Mouse (Mus musculus) embryo, embryonic 9.5 days (tissue): ENCODE data around the gene Dennd5a.
A peak's percentile ranks its signal among the peaks of the same experiment; 100 is the strongest.
"Not testable (repeated sequence)": the region's sequence is repeated elsewhere in the genome, so short reads cannot be mapped to it uniquely, and the experiment has no call there.

Experiments
- DNase-seq: peaks from one replicate; pipeline ENCODE4 v3.0.0-alpha.2; 2017; ENCODE audit errors: extremely low spot score

Dennd5a gene

DNA sequence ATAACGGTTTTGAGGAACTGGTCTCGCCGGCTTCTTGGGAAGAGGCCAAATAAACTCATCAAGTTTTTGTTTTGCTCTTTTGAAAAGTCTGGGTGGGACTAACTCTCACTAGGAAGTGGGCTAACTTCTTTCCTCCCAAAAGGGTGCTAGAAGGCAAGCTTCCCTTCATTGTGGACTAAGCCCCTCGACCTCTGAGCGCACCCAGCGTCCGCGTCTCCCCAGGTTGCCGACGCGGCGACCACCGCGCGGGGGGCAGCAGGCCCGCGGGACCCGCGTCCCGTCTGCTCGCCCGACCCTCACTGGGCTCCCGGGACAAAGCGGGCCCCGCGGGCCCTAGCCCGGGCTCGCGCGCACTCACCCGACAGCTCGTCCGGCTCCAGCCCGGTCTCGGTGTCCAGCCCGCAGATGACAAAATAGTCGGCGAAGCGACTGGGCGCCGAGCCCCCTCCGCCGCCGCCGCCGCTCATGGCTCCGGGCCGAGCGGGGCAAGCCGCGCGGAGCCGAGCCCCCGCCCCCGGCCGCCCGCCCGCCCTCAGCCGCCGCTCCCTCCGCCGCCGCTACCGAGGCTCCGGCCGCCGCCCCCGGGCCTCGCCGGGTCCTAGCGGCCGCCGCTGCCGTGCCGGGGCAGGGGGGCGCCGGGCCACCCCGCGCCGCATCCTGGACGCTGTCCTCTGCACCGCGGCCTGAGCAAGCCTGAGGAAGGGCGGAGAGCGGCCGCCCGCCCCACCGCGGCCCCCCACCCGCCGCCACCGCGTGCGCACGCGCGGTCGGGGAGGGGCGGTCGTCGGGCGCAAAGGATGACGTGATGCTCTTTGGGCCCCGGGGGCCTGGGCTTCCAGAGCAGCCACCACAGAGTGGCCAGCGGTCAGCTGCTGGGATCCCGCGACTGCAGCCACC, at the start of gene Dennd5a:
Gene Dennd5a (minus strand): TSS at position 755 of the 897 bp plus-strand sequence.
- peak; percentile 87 for DNase-seq

DNA sequence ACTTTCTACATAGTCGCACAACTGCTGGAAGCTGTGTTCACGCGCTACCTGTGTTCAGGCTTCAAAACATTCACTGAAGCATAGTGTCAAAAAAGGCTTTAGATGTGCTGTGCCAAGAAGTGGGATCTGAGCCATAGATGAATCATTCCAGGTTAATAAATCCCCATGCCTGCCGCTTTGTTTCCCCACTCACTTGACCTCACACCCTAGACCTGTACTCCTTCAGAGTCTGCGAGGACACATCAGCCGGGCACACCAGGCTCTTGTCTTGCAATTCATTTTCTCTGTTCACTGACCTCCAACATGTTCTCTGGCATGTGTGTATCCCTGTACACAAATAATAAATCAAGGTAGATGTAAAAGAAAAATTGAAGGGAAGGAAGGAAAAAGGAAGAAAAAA, 48.8 kb upstream of the Dennd5a start:
- DNase-seq = no peak

DNA sequence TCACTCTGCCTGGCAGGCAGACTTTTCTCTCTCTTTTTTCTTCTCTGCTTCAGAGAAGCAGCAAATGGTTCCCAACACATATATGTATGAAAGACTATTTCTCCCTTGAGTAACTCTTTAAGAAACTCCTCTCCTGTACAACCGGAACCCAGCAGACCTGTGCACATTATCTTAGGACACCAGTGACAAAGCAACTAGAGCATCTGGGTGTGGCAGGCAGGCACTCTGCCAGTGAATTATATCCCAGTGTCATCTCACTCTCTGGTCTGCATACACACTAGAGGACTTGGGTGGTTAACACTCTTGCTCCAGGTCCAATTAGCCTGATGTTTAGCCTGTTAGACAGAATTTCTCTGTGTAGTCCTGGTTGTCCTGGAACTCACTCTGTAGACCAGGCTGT, 48.2 kb upstream of the Dennd5a start:
- no peak for DNase-seq

DNA sequence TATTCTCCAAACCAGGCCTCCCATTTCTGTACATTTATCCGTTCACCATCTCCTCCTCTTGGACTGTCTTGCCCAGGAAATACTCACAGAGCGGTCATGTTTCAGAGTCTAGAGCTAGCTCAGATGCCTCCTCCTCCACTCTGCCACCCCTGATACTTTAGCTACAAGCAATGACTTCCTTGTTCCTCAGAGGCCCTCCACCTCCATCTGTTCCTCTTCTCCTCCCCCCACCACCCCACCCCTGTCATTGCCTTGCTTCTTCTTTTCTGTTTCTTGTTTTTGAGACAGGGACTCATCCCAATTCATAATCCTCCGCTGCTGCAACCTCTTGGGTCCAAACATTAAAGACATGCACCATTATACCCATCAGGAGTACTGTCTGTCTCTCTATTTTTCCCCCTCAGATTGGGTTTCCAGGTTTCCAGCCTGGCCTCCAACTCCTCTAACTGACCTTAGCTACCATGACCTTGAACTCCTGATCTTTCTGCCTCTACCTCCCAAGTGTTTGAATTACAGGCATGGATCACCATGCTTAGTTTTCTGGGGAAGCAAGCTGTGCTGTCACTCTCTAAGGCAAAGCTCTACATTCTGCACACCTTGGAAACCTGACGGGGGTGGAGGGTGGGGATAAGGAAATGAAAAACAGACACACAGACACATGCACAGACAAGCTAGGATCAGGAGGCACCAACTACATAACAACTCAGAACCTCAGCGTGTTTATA, 46.4 kb upstream of the Dennd5a start:
- no peak for DNase-seq

DNA sequence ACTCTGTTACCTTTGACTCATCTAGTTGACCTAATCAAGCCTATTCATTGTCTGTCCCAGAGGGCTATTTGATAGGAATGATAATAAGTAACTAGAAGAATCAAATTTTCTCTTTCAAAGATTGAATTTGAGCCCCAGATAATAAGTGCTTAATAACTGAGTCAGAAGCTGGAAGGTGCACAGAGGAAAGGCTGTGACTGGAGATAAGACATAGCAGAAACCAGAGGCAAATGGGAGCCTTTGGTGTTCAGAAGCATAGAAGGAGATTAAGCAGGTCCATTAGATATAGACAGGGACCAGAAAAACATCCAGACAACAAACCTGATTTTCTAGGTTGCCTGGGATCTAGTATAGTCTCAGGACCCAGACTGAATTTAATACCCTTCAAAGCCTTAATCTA, 45.7 kb upstream of the Dennd5a start:
- no peak for DNase-seq

DNA sequence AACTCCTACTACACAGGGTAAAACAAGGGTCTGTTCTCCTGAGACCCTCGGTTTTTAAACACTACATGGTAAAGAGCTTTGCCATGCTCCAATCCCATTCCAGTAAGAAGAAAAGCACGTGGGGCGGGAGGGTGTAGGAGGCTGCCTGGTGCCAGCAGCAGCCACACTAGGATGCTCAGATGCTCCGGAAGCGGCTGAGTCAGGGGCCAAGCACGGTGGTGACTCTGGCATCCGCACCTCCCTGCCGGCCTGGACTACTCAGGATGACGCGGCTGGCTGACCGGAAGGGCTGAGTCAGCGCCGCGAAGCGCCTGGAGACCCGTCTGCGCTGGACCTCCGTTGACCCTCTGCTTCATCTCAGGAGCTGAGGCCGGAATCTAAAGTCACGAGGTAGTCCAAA, 42.7 kb upstream of the Dennd5a start:
- DNase-seq = peak; percentile 61

DNA sequence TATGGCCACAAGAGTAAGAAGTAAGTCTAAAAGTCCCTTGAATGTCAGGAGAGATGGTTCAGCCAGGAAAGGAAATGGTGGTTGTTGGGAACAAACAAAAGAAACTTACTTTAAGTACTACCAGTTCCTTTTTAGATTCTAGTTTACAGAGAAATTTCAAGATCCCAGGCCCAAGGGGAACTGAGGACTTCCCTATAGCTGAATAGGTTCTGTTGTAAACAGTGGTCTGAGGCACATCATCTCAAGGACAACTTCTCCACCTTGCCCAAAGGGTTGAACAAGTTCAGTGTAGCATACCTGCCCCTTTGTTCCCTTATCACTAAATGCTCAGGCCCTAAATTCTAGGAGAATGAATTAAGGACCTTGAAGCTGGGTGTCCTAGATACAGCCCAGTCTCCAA, 41.8 kb upstream of the Dennd5a start:
- no peak for DNase-seq

DNA sequence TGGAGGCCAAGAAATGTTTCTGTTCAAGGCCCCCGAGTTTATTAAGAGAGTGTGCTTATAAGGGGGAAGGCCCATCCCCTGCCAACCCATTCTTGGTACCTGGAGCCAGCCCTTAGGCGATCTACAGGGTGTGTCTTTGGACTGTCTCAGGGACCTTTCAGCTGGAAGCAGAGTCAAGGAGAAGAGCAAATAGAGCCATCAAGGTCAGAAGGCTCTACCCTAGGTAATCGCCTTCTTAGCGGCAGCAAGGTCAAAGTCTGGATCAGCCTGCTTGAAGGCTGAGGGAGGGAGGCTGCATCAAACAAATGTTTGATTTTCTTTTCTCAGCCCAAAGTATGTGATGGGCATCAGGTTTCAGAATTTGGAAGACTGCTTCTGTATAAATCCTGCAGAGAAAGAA, 38.1 kb upstream of the Dennd5a start:
- no peak for DNase-seq

DNA sequence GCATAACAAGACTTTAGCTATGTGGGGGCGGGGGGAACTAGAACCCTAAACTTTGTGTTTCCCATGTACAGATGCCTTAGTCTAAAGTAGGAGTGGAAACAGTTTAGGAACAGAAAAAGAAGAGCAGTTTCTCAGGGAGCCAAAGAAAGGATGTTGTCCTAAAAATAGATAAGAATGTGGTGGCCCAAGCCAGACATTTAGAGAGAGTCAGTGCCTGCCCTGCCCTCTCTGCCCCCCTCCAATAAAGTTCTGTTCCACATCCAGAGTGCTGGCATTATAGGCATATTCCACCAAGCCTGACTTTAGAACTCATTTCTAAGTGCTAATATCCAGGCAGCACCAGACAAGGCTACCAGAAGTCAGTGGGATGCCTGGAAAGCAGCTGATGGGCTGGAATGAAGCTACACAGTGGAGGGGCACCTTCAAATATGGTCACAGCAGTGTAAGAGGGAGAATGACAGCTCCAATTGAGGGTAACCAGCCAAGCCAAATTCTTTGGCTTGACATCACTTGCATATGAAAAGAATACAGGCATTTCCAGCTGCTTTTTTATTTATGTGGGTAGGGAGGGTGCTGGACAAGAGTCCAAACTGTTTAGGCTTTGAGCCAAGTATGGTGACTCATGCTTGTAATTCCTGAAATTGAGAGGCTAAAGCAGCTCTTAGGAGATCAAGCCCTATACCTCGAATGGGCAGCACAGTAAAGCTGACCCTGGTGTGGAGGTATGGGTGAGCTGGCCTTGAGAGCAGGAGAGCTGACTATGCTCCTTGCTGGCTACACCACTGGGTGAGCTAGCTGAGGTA, 33.1 kb upstream of the Dennd5a start:
- DNase-seq = no peak

DNA sequence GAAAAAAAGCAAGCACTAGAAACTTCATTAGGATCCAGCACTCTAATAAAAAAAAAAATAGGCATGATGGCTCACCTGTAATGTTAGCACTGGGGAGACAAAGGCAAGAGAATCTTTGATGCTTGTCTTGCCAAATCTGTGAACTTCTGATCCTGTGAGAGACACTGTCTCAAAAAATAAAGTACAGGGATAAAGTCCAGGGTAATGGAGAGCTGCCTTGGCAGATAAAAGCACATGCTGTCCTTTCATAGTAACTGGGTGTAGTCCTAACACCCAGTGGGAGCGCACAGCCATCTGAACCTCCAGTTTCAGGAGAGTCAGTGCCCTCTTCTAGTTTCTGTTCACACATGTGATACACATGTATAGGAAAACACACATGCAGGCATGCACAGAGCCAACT, 31.0 kb upstream of the Dennd5a start:
- no peak for DNase-seq

DNA sequence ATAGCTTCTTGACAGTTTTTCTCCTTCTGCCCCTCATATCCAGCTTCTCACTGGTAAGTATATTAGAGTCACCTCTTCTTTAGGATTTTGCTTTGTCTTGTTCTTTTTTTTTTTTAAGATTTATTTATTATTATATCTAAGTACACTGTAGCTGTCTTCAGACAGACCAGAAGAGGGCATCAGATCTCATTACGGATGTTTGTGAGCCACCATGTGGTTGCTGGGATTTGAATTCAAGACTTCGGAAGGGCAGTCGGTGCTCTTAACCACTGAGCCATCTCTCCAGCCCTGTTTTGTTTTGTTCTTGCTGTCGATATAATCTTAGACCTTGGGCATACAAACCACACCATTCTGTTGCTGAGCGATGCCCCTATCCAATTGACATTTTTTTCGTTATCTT, 26.5 kb upstream of the Dennd5a start, which contains the start of gene Tmem41b:
Gene Tmem41b (minus strand): TSS at position 155 of the 400 bp plus-strand sequence.
- not testable (repeated sequence) for DNase-seq

DNA sequence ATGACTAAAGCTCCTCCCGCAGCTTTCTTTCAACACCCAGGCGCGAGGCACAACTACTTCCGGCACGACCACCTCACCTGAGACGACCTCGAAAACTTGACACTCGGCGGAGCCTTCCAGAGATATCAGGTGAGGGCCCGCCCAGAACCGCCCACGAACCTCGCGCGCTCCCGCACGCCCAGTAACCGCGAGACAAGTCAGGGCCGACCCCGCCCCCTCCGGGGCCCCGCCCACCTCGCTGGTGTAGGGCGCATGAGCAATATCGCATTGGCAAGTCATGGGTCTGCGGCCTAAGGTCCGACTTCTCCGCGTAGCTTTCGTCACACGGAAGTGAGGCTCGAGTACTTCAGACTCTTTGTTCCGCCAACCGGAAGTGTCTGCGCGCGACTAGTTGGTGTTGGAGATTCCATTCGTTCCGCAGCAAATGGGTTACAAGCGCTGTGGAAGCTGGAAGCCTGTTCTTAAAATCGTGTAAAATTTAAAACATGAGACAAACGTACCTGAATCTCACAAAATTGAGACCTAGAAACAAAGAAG, 25.9 kb upstream of the Dennd5a start:
- DNase-seq = peak; percentile 100

DNA sequence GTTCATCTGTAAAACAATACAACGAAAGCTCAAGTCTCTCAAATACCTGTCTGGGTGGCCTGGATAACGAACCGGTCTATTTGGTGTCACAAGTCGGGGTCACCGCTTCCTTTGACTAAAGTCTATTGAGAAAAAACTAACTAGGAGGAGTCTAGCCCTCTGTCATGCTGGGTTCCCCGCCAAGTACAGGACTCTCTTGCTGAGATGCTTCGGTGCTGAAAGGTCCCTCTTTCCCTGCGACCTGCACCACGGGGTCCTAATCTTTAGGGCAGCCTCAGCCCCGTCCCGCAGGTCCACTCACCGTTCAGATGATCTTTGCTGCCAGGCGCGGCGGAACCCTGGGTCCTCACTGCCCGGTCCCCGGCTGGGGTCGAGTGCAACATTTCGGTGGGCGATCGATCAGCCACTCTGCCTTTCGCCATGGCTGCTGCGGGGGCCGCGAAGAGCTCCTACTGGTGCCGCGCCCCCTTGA, 25.4 kb upstream of the Dennd5a start:
- no peak for DNase-seq

DNA sequence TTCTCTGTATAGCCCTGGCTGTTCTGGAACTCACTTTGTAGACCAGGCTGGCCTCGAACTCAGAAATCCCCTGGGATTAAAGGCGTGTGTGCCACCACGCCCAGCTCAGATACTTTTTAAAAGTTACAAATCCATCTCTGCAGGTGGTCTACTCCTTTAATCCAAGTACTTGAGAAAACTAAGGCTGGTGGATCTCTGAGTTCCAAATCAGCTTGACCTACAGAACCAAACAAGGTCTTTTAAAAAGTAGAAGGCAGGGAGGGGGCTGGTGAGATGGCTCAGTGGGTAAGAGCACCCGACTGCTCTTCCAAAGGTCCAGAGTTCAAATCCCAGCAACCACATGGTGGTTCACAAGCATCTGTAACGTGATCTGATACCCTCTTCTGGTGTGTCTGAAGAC, 24.3 kb upstream of the Dennd5a start:
- not testable (repeated sequence) for DNase-seq

DNA sequence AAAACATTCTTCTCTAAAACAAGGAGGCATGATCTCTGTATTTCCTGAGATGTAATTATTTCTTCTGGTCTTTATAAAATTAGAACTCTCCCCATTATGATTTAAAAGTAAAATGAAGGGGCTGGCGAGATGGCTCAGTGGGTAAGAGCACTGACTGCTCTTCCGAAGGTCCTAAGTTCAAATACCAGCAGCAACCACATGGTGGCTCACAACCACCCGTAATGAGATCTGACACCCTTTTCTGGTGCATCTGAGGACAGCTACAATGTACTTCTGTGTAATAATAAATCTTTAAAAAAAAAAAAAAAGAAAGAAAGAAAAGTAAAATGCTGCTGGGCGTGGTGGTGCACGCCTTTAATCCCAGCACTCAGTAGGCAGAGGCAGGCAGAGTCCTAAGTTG, 16.9 kb upstream of the Dennd5a start:
- DNase-seq = not testable (repeated sequence)

DNA sequence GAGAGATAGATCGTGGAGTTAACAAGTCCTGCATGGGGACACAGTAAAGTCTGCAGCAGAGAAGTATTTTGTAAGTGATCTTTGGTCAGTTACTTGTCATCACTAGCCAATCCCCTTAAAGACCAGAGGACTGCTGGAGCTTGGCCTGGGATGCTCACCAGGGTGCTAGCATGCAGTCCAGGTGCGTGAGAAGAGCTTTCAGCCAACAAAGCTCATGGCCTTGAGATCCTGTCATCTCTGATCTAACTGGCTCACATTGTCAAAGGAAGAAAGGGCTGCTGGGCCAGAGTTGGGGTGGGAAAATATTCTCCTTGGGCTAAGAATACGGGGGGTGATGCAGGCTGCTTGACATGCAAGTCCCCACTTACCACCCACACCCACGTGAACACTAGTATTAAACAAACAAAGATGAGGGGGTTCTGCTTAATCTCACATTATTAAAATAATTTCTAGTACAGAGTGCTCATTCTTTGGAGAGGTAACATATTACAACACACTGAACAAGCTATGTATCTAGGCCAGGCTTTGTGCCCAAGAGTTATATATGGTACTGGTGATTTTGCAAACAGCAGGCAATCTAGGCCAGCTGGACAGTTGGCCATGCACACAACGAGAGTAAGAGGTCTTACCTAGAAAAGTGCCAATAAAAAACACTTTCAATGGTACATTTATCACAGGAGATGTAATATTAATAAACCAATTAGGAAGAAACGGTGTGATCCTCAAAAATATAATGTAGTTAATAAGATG, 15.9 kb upstream of the Dennd5a start:
- no peak for DNase-seq

DNA sequence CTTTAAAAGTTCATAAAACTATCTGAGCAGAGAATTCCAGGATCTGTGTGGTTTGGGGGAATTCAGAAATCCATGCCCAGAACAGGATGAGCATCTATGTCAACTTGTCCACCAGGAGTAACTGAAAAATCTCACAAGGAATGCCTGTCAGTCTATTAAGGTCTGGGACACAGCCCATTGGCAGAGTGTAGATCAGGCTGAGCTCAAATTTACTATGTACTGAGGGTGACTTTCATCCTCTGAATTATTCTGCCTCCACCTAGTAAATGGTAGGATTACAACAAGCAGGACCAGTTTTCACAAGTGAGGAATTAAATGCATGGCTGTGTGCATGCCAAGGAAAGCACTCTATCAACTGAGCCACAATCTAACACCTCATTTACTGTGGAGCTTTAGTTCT, 9.3 kb upstream of the Dennd5a start:
- no peak for DNase-seq

DNA sequence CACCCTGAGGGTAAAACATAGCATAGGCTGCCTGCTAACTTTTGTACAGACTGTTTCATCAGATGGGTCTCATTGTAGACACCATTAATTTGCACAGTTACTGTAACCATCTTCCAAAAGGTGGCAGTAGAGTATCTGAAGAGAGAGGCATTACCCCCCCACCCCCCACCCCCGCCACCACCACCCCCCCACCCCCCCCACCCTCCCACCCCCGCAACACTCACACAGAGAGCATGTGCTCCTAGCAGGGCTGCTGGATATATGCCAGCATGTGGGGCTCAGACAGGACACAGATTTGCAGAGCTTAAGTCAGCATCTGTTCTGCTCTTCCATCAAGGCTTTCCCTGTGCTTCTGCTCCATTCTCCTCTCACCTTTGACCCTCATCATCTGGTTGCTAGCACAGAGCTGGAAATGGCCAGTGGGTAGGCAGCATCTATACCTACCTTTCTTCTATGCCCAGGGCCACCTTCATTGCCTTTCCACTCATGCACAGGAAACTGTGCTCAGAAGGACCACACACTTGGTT, 8.7 kb upstream of the Dennd5a start:
- no peak for DNase-seq

DNA sequence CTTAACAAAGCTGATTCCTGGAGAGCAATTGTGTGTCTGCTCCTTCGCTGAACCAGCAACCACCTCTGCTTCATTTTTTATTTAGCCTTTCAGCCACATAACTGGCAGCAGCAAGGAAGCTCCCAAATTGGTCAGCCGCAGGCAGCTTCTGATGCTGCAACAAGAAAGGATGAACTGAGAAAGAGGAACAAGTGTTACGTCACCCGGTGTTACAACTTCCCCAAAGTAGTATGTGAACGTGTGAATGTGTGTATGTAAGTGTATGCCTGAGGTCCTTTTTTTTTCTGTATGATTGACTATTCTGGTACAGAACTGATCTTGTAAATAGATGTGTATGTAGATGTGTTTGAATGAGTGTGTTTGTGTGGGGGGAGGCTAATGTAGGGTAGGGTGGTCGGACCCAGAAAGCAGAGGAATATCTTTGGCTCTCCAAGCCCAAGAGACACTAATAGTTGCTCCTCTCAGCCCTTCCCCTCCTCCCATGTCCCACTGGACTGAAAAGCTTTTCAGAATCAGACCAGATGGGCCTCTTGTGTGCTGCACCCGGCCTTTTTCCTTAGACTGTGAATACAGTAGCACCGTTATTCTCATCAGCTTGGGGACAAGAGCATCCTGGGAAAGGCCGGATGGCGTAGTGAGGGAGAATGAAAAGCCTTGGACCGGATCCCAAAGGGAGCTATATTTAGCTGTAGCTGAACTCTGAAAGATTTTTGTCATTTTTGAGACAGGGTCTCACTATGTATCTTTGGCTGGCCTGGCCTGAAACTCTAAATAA, 7.7 kb upstream of the Dennd5a start:
- no peak for DNase-seq

DNA sequence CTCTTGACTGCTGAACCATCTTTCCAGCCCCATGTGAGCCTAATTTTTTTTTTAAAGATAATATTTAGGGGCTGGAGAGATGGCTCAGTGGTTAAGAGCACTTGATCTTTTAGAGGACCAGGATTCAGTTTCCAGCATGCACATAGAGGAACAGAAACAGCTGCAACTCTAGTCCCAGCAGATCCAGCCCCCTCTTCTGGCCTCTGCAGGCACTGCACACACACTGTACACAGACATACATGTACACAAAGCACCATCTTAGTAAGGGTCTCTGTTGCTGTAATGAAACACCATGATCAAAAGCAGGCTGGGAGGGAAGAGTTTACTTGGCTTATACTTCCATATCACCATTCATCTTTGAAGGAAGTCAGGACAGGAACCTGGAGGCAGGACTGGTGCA, 5.4 kb upstream of the Dennd5a start:
- no peak for DNase-seq
